Comparison of ENCODE assay signal across 15 mouse cellular contexts in the genomic region with DNA sequence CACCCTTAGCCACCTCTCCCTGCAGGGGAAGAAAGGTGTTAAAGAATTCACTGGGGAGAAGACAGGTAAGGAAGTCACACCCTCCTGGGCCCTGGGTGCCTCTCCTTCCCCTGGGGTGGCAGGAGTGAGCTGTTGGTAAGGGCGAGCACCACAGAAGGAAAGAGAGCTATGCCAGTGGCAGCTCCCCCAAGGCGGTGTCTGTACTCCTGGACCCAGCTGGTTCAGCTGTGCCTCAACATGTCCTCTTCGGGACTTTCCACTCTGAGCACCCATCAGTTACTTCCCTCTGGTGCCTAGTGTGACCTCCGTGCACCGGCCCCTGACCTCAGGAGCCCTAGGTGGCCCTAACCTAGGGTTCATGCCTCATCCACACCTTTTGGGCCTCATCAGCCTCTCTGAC. TPM values are rescaled to one million over a fixed set of nuclear protein-coding genes. Genes with fewer than 3 reads are reported as not detected.
A peak's percentile ranks its signal among the peaks of the same experiment; 100 is the strongest.
DNase-seq lines count a peak whose midpoint lies in the region; ATAC-seq and TF ChIP-seq lines count a peak whose summit lies in the region.
"Had no signal": no experiment of that assay in that cellular context is flagged by ENCODE, and none has a peak within 500 bp of the region (broad histone marks: within the 10 kb centered on the region; RNA-seq: fewer than 3 reads in every experiment).

No protein-coding gene starts in this region.

- ATAC-seq in forebrain, postnatal 0 days: no peak
- no peak for ATAC-seq in hindbrain, embryonic 11.5 days (ENCODE audit: low FRiP score)
- ATAC-seq in G1E (ENCODE audit: extremely low read depth, insufficient number of reproducible peaks, low FRiP score, poor library complexity, severe bottlenecking): no peak
- no peak for ATAC-seq in limb, embryonic 12.5 days (ENCODE audit: insufficient number of reproducible peaks, insufficient read depth, low FRiP score, low TSS enrichment, low read depth)
- ATAC-seq: activated CD4-positive, CD25-positive, alpha-beta regulatory T cell, adult 4 months had no signal

- no peak overlapping the region for H3K4me2 ChIP-seq in forebrain, postnatal 0 days (ENCODE audit: low read depth)
- H3K4me2 ChIP-seq in hindbrain, embryonic 11.5 days (replicated peaks; ENCODE audit: low read depth, low read length): no peak overlapping the region
- H3K4me2 ChIP-seq in limb, embryonic 12.5 days: no peak overlapping the region

- 0 out of 2 replicates have a peak overlapping the region, but pooled peaks have one; percentile 1 for H3K27ac ChIP-seq in forebrain, embryonic 10.5 days
- H3K27ac ChIP-seq in forebrain, postnatal 0 days (ENCODE audit: low read depth, low read length): no peak overlapping the region
- H3K27ac ChIP-seq in hindbrain, embryonic 10.5 days: peak overlapping the region; percentile 56
- no peak overlapping the region; the same call in 1 of the 2 replicates for H3K27ac ChIP-seq in hindbrain, embryonic 11.5 days (ENCODE audit: low read depth, low read length)
- H3K27ac ChIP-seq in limb, embryonic 12.5 days: 0 out of 2 replicates have a peak overlapping the region, but pooled peaks have one; percentile 24

- H3K9me3 ChIP-seq in forebrain, embryonic 10.5 days: no peaks in the 10 kb centered on the region
- no peaks in the 10 kb centered on the region for H3K9me3 ChIP-seq in forebrain, postnatal 0 days (ENCODE audit: low read length)
- H3K9me3 ChIP-seq in hindbrain, embryonic 10.5 days: no peaks in the 10 kb centered on the region
- no peaks in the 10 kb centered on the region for H3K9me3 ChIP-seq in hindbrain, embryonic 11.5 days (ENCODE audit: control insufficient read depth, low read length)
- peaks cover 87% of the 10 kb centered on the region for H3K9me3 ChIP-seq in G1E (replicated peaks)
- no peaks in the 10 kb centered on the region for H3K9me3 ChIP-seq in limb, embryonic 12.5 days
- H3K9me3 ChIP-seq: megakaryocyte, embryonic 14.5 days had no signal

- WGBS in forebrain, embryonic 10.5 days: 89% methylated on average over 4 of the region's 5 CpGs
- 81% methylated on average over 5 of the region's 5 CpGs for WGBS in forebrain, postnatal 0 days
- WGBS in hindbrain, embryonic 10.5 days: 88% methylated on average over 5 of the region's 5 CpGs
- WGBS in hindbrain, embryonic 11.5 days: 88% methylated on average over 5 of the region's 5 CpGs
- 81% methylated on average over 5 of the region's 5 CpGs for WGBS in limb, embryonic 12.5 days

- no peak for DNase-seq in forebrain, embryonic 10.5 days (ENCODE audit: extremely low spot score, low spot score)
- no peak for DNase-seq in forebrain, postnatal 0 days
- DNase-seq in hindbrain, embryonic 10.5 days (ENCODE audit: low spot score): no peak
- no peak for DNase-seq in hindbrain, embryonic 11.5 days (ENCODE audit: low spot score)
- DNase-seq in G1E (ENCODE audit: low spot score): no peak
- DNase-seq in cerebellum, adult 9-11 months: no peak
- DNase-seq in kidney, postnatal 25 days: no peak
- DNase-seq: adrenal gland, postnatal 25 days; cerebellum, postnatal 25 days; gastrocnemius, postnatal 36 days; kidney, adult 8-10 months; lung, adult 2 months had no signal

- H3K4me3 ChIP-seq in forebrain, embryonic 10.5 days: no peak overlapping the region
- no peak overlapping the region for H3K4me3 ChIP-seq in forebrain, postnatal 0 days (ENCODE audit: low read depth, low read length)
- no peak overlapping the region for H3K4me3 ChIP-seq in hindbrain, embryonic 10.5 days
- H3K4me3 ChIP-seq in hindbrain, embryonic 11.5 days (ENCODE audit: low read depth, low read length): no peak overlapping the region
- H3K4me3 ChIP-seq in G1E (ENCODE audit: low read depth, low read length): peak overlapping the region; percentile 10; the same call in 1 of the 2 replicates
- H3K4me3 ChIP-seq in limb, embryonic 12.5 days (replicated peaks): no peak overlapping the region
- H3K4me3 ChIP-seq: megakaryocyte, embryonic 14.5 days had no signal

- TF ChIP-seq CTCF in forebrain, postnatal 0 days (IDR thresholded peaks at IDR 0.05; ENCODE audit: low read depth): no peak
- TF ChIP-seq CTCF in G1E (IDR thresholded peaks at IDR 0.05; ENCODE audit: low read depth, low read length): no peak

- H3K27me3 ChIP-seq in forebrain, embryonic 10.5 days (ENCODE audit: poor library complexity, severe bottlenecking): no peaks in the 10 kb centered on the region
- H3K27me3 ChIP-seq in forebrain, postnatal 0 days (ENCODE audit: insufficient read depth, low read length): no peaks in the 10 kb centered on the region
- H3K27me3 ChIP-seq in hindbrain, embryonic 10.5 days (ENCODE audit: insufficient read depth, poor library complexity, severe bottlenecking): no peaks in the 10 kb centered on the region
- H3K27me3 ChIP-seq in hindbrain, embryonic 11.5 days (ENCODE audit: control insufficient read depth, insufficient read depth, low read length): no peaks in the 10 kb centered on the region
- no peaks in the 10 kb centered on the region for H3K27me3 ChIP-seq in G1E (ENCODE audit: insufficient read depth, low read length)
- H3K27me3 ChIP-seq in limb, embryonic 12.5 days: no peaks in the 10 kb centered on the region

- H3K9ac ChIP-seq in forebrain, postnatal 0 days: no peak overlapping the region
- H3K9ac ChIP-seq in hindbrain, embryonic 11.5 days (ENCODE audit: low read depth, low read length): no peak overlapping the region
- H3K9ac ChIP-seq in limb, embryonic 12.5 days (replicated peaks): no peak overlapping the region

- peaks cover 8% of the 10 kb centered on the region for H3K36me3 ChIP-seq in forebrain, embryonic 10.5 days (replicated peaks)
- no peaks in the 10 kb centered on the region; the same call in 1 of the 2 replicates for H3K36me3 ChIP-seq in forebrain, postnatal 0 days (ENCODE audit: insufficient read depth)
- peaks cover 7% of the 10 kb centered on the region; the same call in 1 of the 2 replicates for H3K36me3 ChIP-seq in hindbrain, embryonic 10.5 days
- no peaks in the 10 kb centered on the region for H3K36me3 ChIP-seq in hindbrain, embryonic 11.5 days (ENCODE audit: control insufficient read depth, insufficient read depth, low read length)
- no peaks in the 10 kb centered on the region for H3K36me3 ChIP-seq in G1E (replicated peaks)
- H3K36me3 ChIP-seq in limb, embryonic 12.5 days: 0 out of 2 replicates have a peak, but pooled peaks cover 6% of the 10 kb centered on the region

- peaks cover 74% of the 10 kb centered on the region for H3K4me1 ChIP-seq in forebrain, embryonic 10.5 days
- peaks cover 30% of the 10 kb centered on the region for H3K4me1 ChIP-seq in forebrain, postnatal 0 days (ENCODE audit: insufficient read depth)
- peaks cover 81% of the 10 kb centered on the region for H3K4me1 ChIP-seq in hindbrain, embryonic 10.5 days (replicated peaks)
- H3K4me1 ChIP-seq in hindbrain, embryonic 11.5 days (replicated peaks; ENCODE audit: control insufficient read depth, insufficient read depth, low read length): peaks cover 23% of the 10 kb centered on the region
- no peaks in the 10 kb centered on the region for H3K4me1 ChIP-seq in G1E (ENCODE audit: insufficient read depth, low read depth, low read length)
- H3K4me1 ChIP-seq in limb, embryonic 12.5 days (replicated peaks): peaks cover 90% of the 10 kb centered on the region

RNA-seq across cellular contexts. Expression of a gene that starts 31.9 kb away (rescaled TPM):
- 15.7 and 17.8 TPM in 2 replicates for polyA plus RNA-seq in forebrain, embryonic 10.5 days (2016; fragmentation: Nextera tagmentation; extraction: Ambion mirVana)
- total RNA-seq in forebrain, postnatal 0 days (2014; rRNA removed): 12.7 and 13.4 TPM in 2 replicates
- polyA plus RNA-seq in forebrain, postnatal 0 days (2015; fragmentation: Nextera tagmentation; extraction: Ambion mirVana): 11.6 and 16.8 TPM in 2 replicates
- polyA plus RNA-seq in hindbrain, embryonic 10.5 days (2016; fragmentation: Nextera tagmentation; extraction: Ambion mirVana): 18.1 and 19.7 TPM in 2 replicates
- polyA plus RNA-seq in hindbrain, embryonic 11.5 days (2014; fragmentation: Nextera tagmentation; extraction: Ambion mirVana): 14.5 and 21.2 TPM in 2 replicates
- total RNA-seq in G1E (2014; fragmentation: Nextera tagmentation) (not detected in 2 replicates), G1E (2017) (not detected in 2 replicates)
- 0.09 and 0.10 TPM in 2 replicates for polyA plus RNA-seq in G1E (2012)
- 27.2 and 29.4 TPM in 2 replicates for polyA plus RNA-seq in limb, embryonic 12.5 days (2016; fragmentation: Nextera tagmentation; extraction: Ambion mirVana)

Comparison
In these comparisons a context has a peak if more than half of its experiments do, and no peak if none do; other contexts are left out.
1. H3K27ac ChIP-seq: peak in forebrain, embryonic 10.5 days (single experiment), hindbrain, embryonic 10.5 days (single experiment) and limb, embryonic 12.5 days (single experiment); none in forebrain, postnatal 0 days (single experiment) and hindbrain, embryonic 11.5 days (single experiment).
2. RNA of a gene that starts 31.9 kb away (polyA plus RNA-seq): 27.2 to 29.4 TPM in limb, embryonic 12.5 days, 14.5 to 21.2 TPM in hindbrain, embryonic 11.5 days, 18.1 to 19.7 TPM in hindbrain, embryonic 10.5 days, 15.7 to 17.8 TPM in forebrain, embryonic 10.5 days and 11.6 to 16.8 TPM in forebrain, postnatal 0 days; 0.09 to 0.10 TPM in G1E; every median in the first group is over 10 times any median in the second.